ENCODE assay signal across 24 mouse cellular contexts in the genomic region with DNA sequence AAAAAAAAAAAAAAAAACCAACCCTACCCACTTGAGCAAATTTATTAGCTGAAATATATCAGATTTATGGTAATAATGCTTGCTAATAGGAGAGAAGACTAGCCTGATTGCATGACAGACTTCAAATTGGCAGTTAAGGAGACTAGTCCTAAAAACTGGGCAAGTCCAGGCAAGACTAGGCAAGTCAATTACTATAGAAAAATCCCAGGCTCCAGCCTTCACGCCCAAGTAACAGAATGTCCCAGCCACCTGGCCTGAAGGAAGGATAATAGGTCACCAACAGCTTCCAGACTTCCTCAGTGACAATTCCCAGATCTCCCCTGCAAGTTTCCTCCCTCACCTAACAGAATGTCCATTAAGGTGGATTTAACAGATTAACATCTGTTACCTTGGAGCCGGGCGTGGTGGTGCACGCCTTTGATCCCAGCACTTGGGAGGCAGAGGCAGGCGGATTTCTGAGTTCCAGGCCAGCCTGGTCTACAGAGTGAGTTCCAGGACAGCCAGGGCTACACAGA.
"Had no signal": no experiment of that assay in that cellular context is flagged by ENCODE, and none has a peak within 500 bp of the region (broad histone marks: within the 10 kb centered on the region; RNA-seq: fewer than 3 reads in every experiment).

No protein-coding gene starts in this region.

- H3K27me3 ChIP-seq: kidney, embryonic 15.5 days; limb, embryonic 13.5 days; liver, embryonic 12.5 days; liver, embryonic 15.5 days; lung, embryonic 15.5 days; neural tube, embryonic 12.5 days; neural tube, embryonic 15.5 days had no signal

- H3K27ac ChIP-seq: kidney, embryonic 15.5 days; limb, embryonic 10.5 days; limb, embryonic 13.5 days; liver, embryonic 12.5 days; liver, embryonic 15.5 days; lung, embryonic 15.5 days; midbrain, embryonic 10.5 days; neural tube, embryonic 12.5 days; neural tube, embryonic 15.5 days; stomach, postnatal 0 days had no signal

- ATAC-seq: liver, embryonic 12.5 days had no signal

- H3K4me1 ChIP-seq: liver, embryonic 15.5 days; neural tube, embryonic 12.5 days; neural tube, embryonic 15.5 days had no signal

- H3K4me2 ChIP-seq: kidney, embryonic 15.5 days; limb, embryonic 13.5 days; liver, embryonic 12.5 days; liver, embryonic 15.5 days; lung, embryonic 15.5 days; neural tube, embryonic 12.5 days; neural tube, embryonic 15.5 days had no signal

- H3K36me3 ChIP-seq: kidney, embryonic 15.5 days; limb, embryonic 13.5 days; liver, embryonic 15.5 days; lung, embryonic 15.5 days; midbrain, embryonic 10.5 days; neural tube, embryonic 12.5 days; neural tube, embryonic 15.5 days had no signal

- H3K9me3 ChIP-seq: limb, embryonic 13.5 days; liver, embryonic 15.5 days; lung, embryonic 15.5 days; neural tube, embryonic 12.5 days; neural tube, embryonic 15.5 days had no signal

- H3K4me3 ChIP-seq: kidney, embryonic 15.5 days; limb, embryonic 10.5 days; limb, embryonic 13.5 days; liver, embryonic 12.5 days; liver, embryonic 15.5 days; lung, embryonic 15.5 days; megakaryocyte, embryonic 14.5 days; midbrain, embryonic 10.5 days; neural tube, embryonic 12.5 days; neural tube, embryonic 15.5 days had no signal

- DNase-seq: kidney, adult 8-10 months; kidney, postnatal 10 days; kidney, postnatal 36 days; liver; lung, adult 18-20 months; lung, postnatal 10 days; lung, postnatal 36 days; midbrain, embryonic 14.5 days; right cerebral cortex, adult 18-20 months; right cerebral cortex, postnatal 14 days; right cerebral cortex, postnatal 4 days; thymus, adult 2 months; thymus, postnatal 14 days had no signal

- H3K9ac ChIP-seq: kidney, embryonic 15.5 days; limb, embryonic 13.5 days; liver, embryonic 12.5 days; liver, embryonic 15.5 days; lung, embryonic 15.5 days; neural tube, embryonic 12.5 days; neural tube, embryonic 15.5 days had no signal
